Mouse (Mus musculus) lung, adult 2 months (tissue): ENCODE measurements around the gene Rex1bd.

Source experiments
- CTCF ChIP-seq: fragments of 200-500 bp; IDR thresholded peaks from 2 replicates; pipeline ENCODE4 v1.5.1; 2011; ENCODE audit warnings: mild to moderate bottlenecking, low read length, control low read depth; ENCODE audit not compliant: insufficient read depth
- POLR2A ChIP-seq: fragments of 200-500 bp; IDR thresholded peaks from 2 replicates; pipeline ENCODE4 v1.6.1; 2011; ENCODE audit warnings: low read depth, mild to moderate bottlenecking, control low read depth, low read length, borderline replicate concordance; ENCODE audit errors: extremely low read depth

- peak; percentile 43; the same call in 1 of the 2 replicates for TF ChIP-seq CTCF
- TF ChIP-seq POLR2A: peak; percentile 52; the same call in 1 of the 2 replicates
Observed at GRCm38 (mm10) chr8:70506328-70507026, at the start of gene Rex1bd.
